21 mouse cellular contexts compared by ENCODE assay signal in genomic region chr4:154414885-154415284, GRCm38 (mm10).
DNase-seq lines count a peak whose midpoint lies in the region; ATAC-seq and TF ChIP-seq lines count a peak whose summit lies in the region.
"Had no signal": no experiment of that assay in that cellular context is flagged by ENCODE, and none has a peak within 500 bp of the region (broad histone marks: within the 10 kb centered on the region; RNA-seq: fewer than 3 reads in every experiment).

No protein-coding gene starts in this region.

- no peaks in the 10 kb centered on the region for H3K9me3 ChIP-seq in heart, embryonic 10.5 days
- H3K9me3 ChIP-seq in kidney, embryonic 16.5 days (ENCODE audit: low read length), result no peaks in the 10 kb centered on the region
- H3K9me3 ChIP-seq in intestine, embryonic 16.5 days (ENCODE audit: control insufficient read depth, low read length), result 0 out of 2 replicates have a peak, but pooled peaks cover 6% of the 10 kb centered on the region
- H3K9me3 ChIP-seq in limb, embryonic 14.5 days (ENCODE audit: control insufficient read depth, low read length), result 0 out of 2 replicates have a peak, but pooled peaks cover 3% of the 10 kb centered on the region
- H3K9me3 ChIP-seq: hindbrain, embryonic 13.5 days had no signal

- H3K9ac ChIP-seq in kidney, embryonic 16.5 days (replicated peaks; ENCODE audit: low read length), result no peak overlapping the region
- peak overlapping the region; percentile 25 for H3K9ac ChIP-seq in intestine, embryonic 16.5 days (ENCODE audit: low read depth, low read length)
- no peak overlapping the region for H3K9ac ChIP-seq in limb, embryonic 14.5 days (ENCODE audit: low read depth, low read length, severe bottlenecking)
- H3K9ac ChIP-seq: hindbrain, embryonic 13.5 days; liver, postnatal 0 days had no signal

- 56% methylated on average over 4 of the region's 4 CpGs for WGBS in heart, embryonic 10.5 days
- 37% methylated on average over 4 of the region's 4 CpGs for WGBS in kidney, embryonic 16.5 days
- WGBS in intestine, embryonic 16.5 days, result 47% methylated on average over 4 of the region's 4 CpGs
- WGBS in limb, embryonic 14.5 days, result 30% methylated on average over 4 of the region's 4 CpGs

- H3K27me3 ChIP-seq in heart, embryonic 10.5 days (ENCODE audit: insufficient read depth, poor library complexity, severe bottlenecking), result peaks cover 56% of the 10 kb centered on the region
- H3K27me3 ChIP-seq in kidney, embryonic 16.5 days (ENCODE audit: insufficient read depth, low read length), result peaks cover 41% of the 10 kb centered on the region
- no peaks in the 10 kb centered on the region for H3K27me3 ChIP-seq in intestine, embryonic 16.5 days (replicated peaks; ENCODE audit: control insufficient read depth, insufficient read depth, low read length)
- H3K27me3 ChIP-seq in limb, embryonic 14.5 days (ENCODE audit: control insufficient read depth, insufficient read depth, low read length), result no peaks in the 10 kb centered on the region; the same call in 1 of the 2 replicates

- ATAC-seq in kidney, embryonic 16.5 days (ENCODE audit: low FRiP score, low TSS enrichment), result no peak
- peak; percentile 29 for ATAC-seq in intestine, embryonic 16.5 days
- ATAC-seq in limb, embryonic 14.5 days (ENCODE audit: low FRiP score, low read depth), result 0 out of 2 replicates have a peak, but pooled peaks have one; percentile 24
- ATAC-seq in erythroid progenitor cell, adult 5-6 weeks (replicated peaks; ENCODE audit: low FRiP score, poor library complexity, severe bottlenecking), result no peak
- ATAC-seq: forebrain, embryonic 14.5 days; inflammation-experienced regulatory T-cells, adult 6 months; liver, postnatal 0 days had no signal

- no peak for DNase-seq in heart, embryonic 10.5 days (ENCODE audit: low spot score)
- DNase-seq in heart, postnatal 4 days, result no peak
- no peak for DNase-seq in kidney, adult 18-20 months
- peak; percentile 38 for DNase-seq in limb, embryonic 14.5 days (ENCODE audit: low spot score)
- DNase-seq in frontal cortex, postnatal 14 days (ENCODE audit: low spot score in 2 of 2), result no peak
- DNase-seq: adrenal gland, postnatal 25 days; cerebellum, adult 8-10 months; gastrocnemius, postnatal 36 days; heart, adult 2 months; kidney, postnatal 25 days; liver, postnatal 0 days; lung, postnatal 10 days had no signal

- H3K4me2 ChIP-seq in kidney, embryonic 16.5 days (replicated peaks; ENCODE audit: low read depth, low read length), result no peak overlapping the region
- H3K4me2 ChIP-seq in intestine, embryonic 16.5 days (ENCODE audit: low read depth, low read length), result no peak overlapping the region
- H3K4me2 ChIP-seq in limb, embryonic 14.5 days (replicated peaks; ENCODE audit: low read depth, low read length, severe bottlenecking), result no peak overlapping the region
- H3K4me2 ChIP-seq: hindbrain, embryonic 13.5 days; liver, embryonic 11.5 days had no signal

- H3K36me3 ChIP-seq in heart, embryonic 10.5 days, result no peaks in the 10 kb centered on the region; the same call in 1 of the 2 replicates
- H3K36me3 ChIP-seq in kidney, embryonic 16.5 days (ENCODE audit: insufficient read depth, low read length), result no peaks in the 10 kb centered on the region
- H3K36me3 ChIP-seq in intestine, embryonic 16.5 days (ENCODE audit: control insufficient read depth, insufficient read depth, low read length), result no peaks in the 10 kb centered on the region
- H3K36me3 ChIP-seq in limb, embryonic 14.5 days (ENCODE audit: control insufficient read depth, insufficient read depth, low read length), result peaks cover 3% of the 10 kb centered on the region; the same call in 1 of the 2 replicates
- H3K36me3 ChIP-seq: hindbrain, embryonic 13.5 days; midbrain, embryonic 10.5 days had no signal

- H3K27ac ChIP-seq in heart, embryonic 10.5 days, result peak overlapping the region; percentile 72
- H3K27ac ChIP-seq in kidney, embryonic 16.5 days (ENCODE audit: low read length), result peak overlapping the region; percentile 40; the same call in 1 of the 2 replicates
- peak overlapping the region; percentile 91 for H3K27ac ChIP-seq in intestine, embryonic 16.5 days (ENCODE audit: low read length)
- H3K27ac ChIP-seq in limb, embryonic 14.5 days (replicated peaks; ENCODE audit: low read depth, low read length), result 0 out of 2 replicates have a peak overlapping the region, but pooled peaks have one; percentile 8
- H3K27ac ChIP-seq: heart, adult 2 months; hindbrain, embryonic 13.5 days; stomach, postnatal 0 days had no signal

- H3K4me1 ChIP-seq in heart, embryonic 10.5 days, result peaks cover 63% of the 10 kb centered on the region
- H3K4me1 ChIP-seq in kidney, embryonic 16.5 days (ENCODE audit: insufficient read depth, low read length), result peaks cover 31% of the 10 kb centered on the region
- H3K4me1 ChIP-seq in intestine, embryonic 16.5 days (ENCODE audit: control insufficient read depth, insufficient read depth, low read length), result peaks cover 36% of the 10 kb centered on the region
- H3K4me1 ChIP-seq in limb, embryonic 14.5 days (ENCODE audit: control insufficient read depth, insufficient read depth, low read length), result peaks cover 34% of the 10 kb centered on the region

- H3K4me3 ChIP-seq in heart, embryonic 10.5 days, result no peak overlapping the region
- no peak overlapping the region for H3K4me3 ChIP-seq in kidney, embryonic 16.5 days (ENCODE audit: low read length)
- no peak overlapping the region for H3K4me3 ChIP-seq in intestine, embryonic 16.5 days (ENCODE audit: low read length)
- no peak overlapping the region for H3K4me3 ChIP-seq in limb, embryonic 14.5 days (replicated peaks; ENCODE audit: low read length)
- H3K4me3 ChIP-seq: heart, adult 2 months; hindbrain, embryonic 13.5 days; midbrain, embryonic 10.5 days had no signal

- no peak for TF ChIP-seq POLR2A in limb, embryonic 14.5 days (IDR thresholded peaks at IDR 0.05; ENCODE audit: borderline replicate concordance, extremely low read depth, insufficient read depth, insufficient read length)

Comparison
In these comparisons a context has a peak if more than half of its experiments do, and no peak if none do; other contexts are left out.
1. H3K27ac ChIP-seq: peak in every context shown above with its lines; median percentile 91 in intestine, embryonic 16.5 days; 72 in heart, embryonic 10.5 days; 40 in kidney, embryonic 16.5 days; 8 in limb, embryonic 14.5 days.
2. ATAC-seq: peak in intestine, embryonic 16.5 days (single experiment) and limb, embryonic 14.5 days (single experiment); none in kidney, embryonic 16.5 days (single experiment) and erythroid progenitor cell, adult 5-6 weeks (single experiment).